Mouse (Mus musculus) lung, embryonic 15.5 days (tissue): Measurements from ENCODE around the gene Pcdh9. TPM values are rescaled to one million over a fixed set of nuclear protein-coding genes. Genes with fewer than 3 reads are reported as not detected.

Experiments used
- ATAC-seq: fragments of 200-750 bp; cut with Nextera tagmentation; 2 replicates; pipeline ENCODE4 v1.8.0; 2017; ENCODE audit warnings: moderate number of reproducible peaks, borderline replicate concordance; ENCODE audit not compliant: low FRiP score, low TSS enrichment; ENCODE audit errors: extremely low read depth
- H3K27ac ChIP-seq: fragments of 300-500 bp; sonication (generic); 2 replicates; pipeline ENCODE4 v1.5.1; 2015; ENCODE audit warnings: moderate library complexity, mild to moderate bottlenecking, inconsistent platforms
- H3K27me3 ChIP-seq: fragments of 300-500 bp; sonication (generic); 2 replicates; pipeline ENCODE4 v1.6.1; 2015; ENCODE audit warnings: inconsistent platforms
- H3K36me3 ChIP-seq: fragments of 300-500 bp; sonication (generic); 2 replicates; pipeline ENCODE4 v1.6.1; 2015; ENCODE audit warnings: inconsistent platforms
- H3K4me1 ChIP-seq: fragments of 300-500 bp; sonication (generic); 2 replicates; pipeline ENCODE4 v1.6.1; 2015; ENCODE audit warnings: inconsistent platforms
- H3K4me2 ChIP-seq: fragments of 300-500 bp; sonication (generic); 2 replicates; pipeline ENCODE4 v1.6.1; 2015; ENCODE audit warnings: inconsistent platforms, mild to moderate bottlenecking, moderate library complexity
- H3K4me3 ChIP-seq: fragments of 300-500 bp; sonication (generic); 2 replicates; pipeline ENCODE4 v1.5.1; 2015; ENCODE audit warnings: mild to moderate bottlenecking, inconsistent platforms
- H3K9ac ChIP-seq: fragments of 300-500 bp; sonication (generic); 2 replicates; pipeline ENCODE4 v1.6.1; 2015; ENCODE audit warnings: inconsistent platforms
- H3K9me3 ChIP-seq: fragments of 300-500 bp; sonication (generic); 2 replicates; pipeline ENCODE4 v1.6.1; 2016; ENCODE audit warnings: inconsistent platforms
- WGBS: fragments of 180-500 bp; shearing (Covaris S2); methylation state at CpG from one replicate; pipeline ENCODE4 v1.1.7; 2015; 5-methylcytosine and 5-hydroxymethylcytosine counted together
- polyA plus RNA-seq: library from polyadenylated mRNA; unstranded; fragments of >200 nt; fragmentation: Nextera tagmentation; extraction: Ambion mirVana; gene quantifications from 2 replicates; pipeline ENCODE4 v1.2.1, GENCODE M21; 2015

Gene Pcdh9
- polyA plus RNA-seq, 1 experiment from 2014 or later: 10.3 TPM

- Histone ChIP-seq H3K4me1 (no peaks in the 10 kb centered on the region), H3K9me3 (no peaks in the 10 kb centered on the region), H3K4me3 (no peak overlapping the region), H3K36me3 (no peaks in the 10 kb centered on the region), H3K27me3 (no peaks in the 10 kb centered on the region), H3K4me2 (no peak overlapping the region), H3K27ac (no peak overlapping the region), H3K9ac (no peak overlapping the region)
- no peak for ATAC-seq
- WGBS: 9% methylated on average over 1 of the region's 1 CpGs
Measured at GRCm38 (mm10) chr14:93437226-93437625, 453.3 kb downstream of the Pcdh9 start.

GRCm38 (mm10) chr14:93416752-93417151 is 473.7 kb downstream of the Pcdh9 start:
- Histone ChIP-seq H3K4me3 (no peak overlapping the region), H3K9ac (no peak overlapping the region), H3K27me3 (no peaks in the 10 kb centered on the region), H3K4me2 (no peak overlapping the region), H3K4me1 (no peaks in the 10 kb centered on the region), H3K9me3 (no peaks in the 10 kb centered on the region), H3K27ac (no peak overlapping the region), H3K36me3 (no peaks in the 10 kb centered on the region)
- ATAC-seq: no peak
- WGBS: 70% methylated on average over 3 of the region's 3 CpGs

GRCm38 (mm10) chr14:93415496-93415895 is 475.0 kb downstream of the Pcdh9 start:
- no peak overlapping the region for H3K4me3 ChIP-seq
- H3K27me3 ChIP-seq: no peaks in the 10 kb centered on the region
- H3K9ac ChIP-seq: no peak overlapping the region
- no peak overlapping the region for H3K4me2 ChIP-seq
- no peak overlapping the region for H3K27ac ChIP-seq
- H3K9me3 ChIP-seq: no peaks in the 10 kb centered on the region
- H3K4me1 ChIP-seq: no peaks in the 10 kb centered on the region
- WGBS: 80% methylated on average over 2 of the region's 2 CpGs
- ATAC-seq: no peak
- H3K36me3 ChIP-seq: no peaks in the 10 kb centered on the region

- H3K36me3 ChIP-seq: no peaks in the 10 kb centered on the region
Measured at GRCm38 (mm10) chr14:93409314-93409713, 481.2 kb downstream of the Pcdh9 start.

GRCm38 (mm10) chr14:93407747-93408146 is 482.7 kb downstream of the Pcdh9 start:
- Histone ChIP-seq H3K27me3 (no peaks in the 10 kb centered on the region), H3K9me3 (no peaks in the 10 kb centered on the region), H3K4me3 (no peak overlapping the region), H3K36me3 (no peaks in the 10 kb centered on the region), H3K4me1 (no peaks in the 10 kb centered on the region), H3K27ac (no peak overlapping the region), H3K9ac (no peak overlapping the region), H3K4me2 (no peak overlapping the region)
- WGBS: 85% methylated on average over 5 of the region's 5 CpGs
- no peak for ATAC-seq

More at GRCm38 (mm10) chr14:93409314-93409713, 481.2 kb downstream of the Pcdh9 start:
- ATAC-seq: no peak
- Histone ChIP-seq H3K4me1 (no peaks in the 10 kb centered on the region), H3K9ac (no peak overlapping the region), H3K9me3 (no peaks in the 10 kb centered on the region), H3K4me2 (no peak overlapping the region), H3K4me3 (no peak overlapping the region), H3K27ac (no peak overlapping the region), H3K27me3 (no peaks in the 10 kb centered on the region)
- WGBS: 87% methylated on average over 1 of the region's 1 CpGs

GRCm38 (mm10) chr14:93385090-93385489 is 505.4 kb downstream of the Pcdh9 start:
- no peaks in the 10 kb centered on the region for H3K4me1 ChIP-seq
- no peak overlapping the region for H3K4me3 ChIP-seq
- no peak overlapping the region for H3K4me2 ChIP-seq
- WGBS: 40% methylated on average over 2 of the region's 2 CpGs
- H3K27ac ChIP-seq: no peak overlapping the region
- H3K27me3 ChIP-seq: no peaks in the 10 kb centered on the region
- no peaks in the 10 kb centered on the region for H3K36me3 ChIP-seq
- H3K9ac ChIP-seq: no peak overlapping the region
- H3K9me3 ChIP-seq: no peaks in the 10 kb centered on the region
- no peak for ATAC-seq

GRCm38 (mm10) chr14:93381163-93381562 is 509.3 kb downstream of the Pcdh9 start:
- Histone ChIP-seq H3K9ac (no peak overlapping the region), H3K27ac (no peak overlapping the region), H3K27me3 (no peaks in the 10 kb centered on the region), H3K4me1 (no peaks in the 10 kb centered on the region), H3K36me3 (no peaks in the 10 kb centered on the region), H3K4me2 (no peak overlapping the region), H3K9me3 (no peaks in the 10 kb centered on the region), H3K4me3 (no peak overlapping the region)
- ATAC-seq: no peak
- WGBS: 33% methylated on average over 4 of the region's 4 CpGs

GRCm38 (mm10) chr14:93380757-93381156 is 509.7 kb downstream of the Pcdh9 start:
- Histone ChIP-seq H3K27ac (no peak overlapping the region), H3K9me3 (no peaks in the 10 kb centered on the region), H3K9ac (no peak overlapping the region), H3K36me3 (no peaks in the 10 kb centered on the region), H3K4me1 (no peaks in the 10 kb centered on the region), H3K27me3 (no peaks in the 10 kb centered on the region), H3K4me3 (no peak overlapping the region), H3K4me2 (no peak overlapping the region)
- WGBS: 41% methylated on average over 1 of the region's 1 CpGs
- no peak for ATAC-seq

- no peak overlapping the region for H3K27ac ChIP-seq
- ATAC-seq: no peak
- no peaks in the 10 kb centered on the region for H3K4me1 ChIP-seq
- no peak overlapping the region for H3K9ac ChIP-seq
- H3K9me3 ChIP-seq: no peaks in the 10 kb centered on the region
- H3K27me3 ChIP-seq: no peaks in the 10 kb centered on the region
- WGBS: 36% methylated on average over 4 of the region's 4 CpGs
- H3K4me2 ChIP-seq: no peak overlapping the region
- no peaks in the 10 kb centered on the region for H3K36me3 ChIP-seq
- no peak overlapping the region for H3K4me3 ChIP-seq
Measured at GRCm38 (mm10) chr14:93376159-93376558, 514.3 kb downstream of the Pcdh9 start.

GRCm38 (mm10) chr14:93374181-93374580 is 516.3 kb downstream of the Pcdh9 start:
- 75% methylated on average over 4 of the region's 4 CpGs for WGBS
- no peaks in the 10 kb centered on the region for H3K36me3 ChIP-seq
- no peak overlapping the region for H3K4me3 ChIP-seq
- H3K9me3 ChIP-seq: no peaks in the 10 kb centered on the region
- no peaks in the 10 kb centered on the region for H3K4me1 ChIP-seq
- no peak for ATAC-seq
- H3K27ac ChIP-seq: no peak overlapping the region
- no peak overlapping the region for H3K9ac ChIP-seq
- H3K27me3 ChIP-seq: no peaks in the 10 kb centered on the region
- no peak overlapping the region for H3K4me2 ChIP-seq

GRCm38 (mm10) chr14:93354150-93354549 is 536.3 kb downstream of the Pcdh9 start:
- Histone ChIP-seq H3K36me3 (no peaks in the 10 kb centered on the region), H3K4me1 (no peaks in the 10 kb centered on the region), H3K27ac (no peak overlapping the region), H3K4me3 (no peak overlapping the region), H3K9ac (no peak overlapping the region), H3K4me2 (no peak overlapping the region), H3K27me3 (no peaks in the 10 kb centered on the region), H3K9me3 (no peaks in the 10 kb centered on the region)
- no peak for ATAC-seq
- 89% methylated on average over 3 of the region's 3 CpGs for WGBS

GRCm38 (mm10) chr14:93350906-93351305 is 539.6 kb downstream of the Pcdh9 start:
- WGBS: 56% methylated on average over 6 of the region's 6 CpGs
- no peaks in the 10 kb centered on the region for H3K4me1 ChIP-seq
- no peaks in the 10 kb centered on the region for H3K27me3 ChIP-seq
- H3K27ac ChIP-seq: no peak overlapping the region
- no peaks in the 10 kb centered on the region for H3K9me3 ChIP-seq
- no peaks in the 10 kb centered on the region for H3K36me3 ChIP-seq
- H3K9ac ChIP-seq: no peak overlapping the region
- no peak for ATAC-seq
- H3K4me2 ChIP-seq: no peak overlapping the region
- H3K4me3 ChIP-seq: no peak overlapping the region

- Histone ChIP-seq H3K27ac (no peak overlapping the region), H3K36me3 (no peaks in the 10 kb centered on the region), H3K9me3 (no peaks in the 10 kb centered on the region), H3K9ac (no peak overlapping the region), H3K4me2 (no peak overlapping the region), H3K4me1 (no peaks in the 10 kb centered on the region), H3K27me3 (no peaks in the 10 kb centered on the region), H3K4me3 (no peak overlapping the region)
- WGBS: 74% methylated on average over 7 of the region's 7 CpGs
- no peak for ATAC-seq
Measured at GRCm38 (mm10) chr14:93349166-93349565, 541.3 kb downstream of the Pcdh9 start.
